17 mouse cellular contexts compared by ENCODE assay signal in the genomic region with DNA sequence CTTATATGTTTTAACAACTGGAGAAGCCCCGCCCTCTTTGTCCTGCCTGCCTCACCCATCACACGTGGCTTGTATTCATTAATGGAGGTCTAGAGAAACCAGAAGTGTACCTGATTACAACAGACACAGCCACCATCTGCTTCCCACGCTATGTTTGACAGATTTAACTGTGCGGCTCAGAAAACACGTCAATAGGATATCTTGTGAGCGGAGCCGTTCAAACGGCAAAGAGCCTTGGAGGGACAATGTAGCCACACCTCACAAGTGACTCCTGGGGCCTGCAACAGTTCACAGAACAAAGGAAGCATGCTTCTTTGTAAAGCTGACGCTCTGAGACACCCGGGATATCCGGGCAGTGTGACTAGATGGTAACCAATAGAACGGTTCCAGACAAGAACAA.
A peak's percentile ranks its signal among the peaks of the same experiment; 100 is the strongest.
DNase-seq lines count a peak whose midpoint lies in the region; ATAC-seq and TF ChIP-seq lines count a peak whose summit lies in the region.
"Had no signal": no experiment of that assay in that cellular context is flagged by ENCODE, and none has a peak within 500 bp of the region (broad histone marks: within the 10 kb centered on the region; RNA-seq: fewer than 3 reads in every experiment).

No protein-coding gene starts in this region.

- no peak for TF ChIP-seq POLR2A in kidney, adult 2 months (IDR thresholded peaks at IDR 0.05; ENCODE audit: low read depth, low read length)

- no peaks in the 10 kb centered on the region for H3K27me3 ChIP-seq in kidney, adult 2 months (replicated peaks; ENCODE audit: control insufficient read depth, insufficient read depth, low read length)
- H3K27me3 ChIP-seq in forebrain, embryonic 15.5 days = no peaks in the 10 kb centered on the region
- no peaks in the 10 kb centered on the region for H3K27me3 ChIP-seq in midbrain, embryonic 10.5 days (ENCODE audit: low read depth, poor library complexity, severe bottlenecking)
- H3K27me3 ChIP-seq in stomach, postnatal 0 days (ENCODE audit: control insufficient read depth, insufficient read depth, low read length) = no peaks in the 10 kb centered on the region
- H3K27me3 ChIP-seq: CH12.LX had no signal

- WGBS in kidney, adult 2 months = 58% methylated on average over 12 of the region's 12 CpGs
- WGBS in forebrain, embryonic 15.5 days = 11% methylated on average over 12 of the region's 12 CpGs
- 42% methylated on average over 12 of the region's 12 CpGs for WGBS in midbrain, embryonic 10.5 days
- WGBS in stomach, postnatal 0 days = 43% methylated on average over 12 of the region's 12 CpGs

- TF ChIP-seq EP300 in stomach, postnatal 0 days (optimal IDR thresholded peaks at IDR 0.05) = no peak

- TF ChIP-seq CTCF in kidney, adult 2 months (conservative IDR thresholded peaks at IDR 0.05; ENCODE audit: insufficient read depth, insufficient read length, low read depth, low read length) = no peak
- TF ChIP-seq CTCF in stomach, postnatal 0 days (IDR thresholded peaks at IDR 0.05; ENCODE audit: low read depth) = no peak

- no peak overlapping the region for H3K9ac ChIP-seq in forebrain, embryonic 15.5 days (replicated peaks)
- H3K9ac ChIP-seq in stomach, postnatal 0 days (ENCODE audit: low read length) = no peak overlapping the region
- H3K9ac ChIP-seq: lung, embryonic 14.5 days had no signal

- H3K9me3 ChIP-seq in forebrain, embryonic 15.5 days = no peaks in the 10 kb centered on the region
- no peaks in the 10 kb centered on the region for H3K9me3 ChIP-seq in midbrain, embryonic 10.5 days (replicated peaks)
- H3K9me3 ChIP-seq in stomach, postnatal 0 days (ENCODE audit: control insufficient read depth, low read length) = no peaks in the 10 kb centered on the region

- H3K4me3 ChIP-seq in kidney, adult 2 months (ENCODE audit: insufficient read depth, low read depth, low read length) = no peak overlapping the region
- no peak overlapping the region for H3K4me3 ChIP-seq in forebrain, embryonic 15.5 days
- H3K4me3 ChIP-seq in midbrain, embryonic 10.5 days = no peak overlapping the region
- no peak overlapping the region for H3K4me3 ChIP-seq in stomach, postnatal 0 days (ENCODE audit: low read depth, low read length)
- H3K4me3 ChIP-seq: erythroblast, embryonic 14.5 days had no signal

- no peaks in the 10 kb centered on the region for H3K36me3 ChIP-seq in kidney, adult 2 months (ENCODE audit: control insufficient read depth, insufficient read depth, low read length)
- H3K36me3 ChIP-seq in forebrain, embryonic 15.5 days = no peaks in the 10 kb centered on the region
- no peaks in the 10 kb centered on the region for H3K36me3 ChIP-seq in midbrain, embryonic 10.5 days
- H3K36me3 ChIP-seq in stomach, postnatal 0 days (ENCODE audit: control insufficient read depth, insufficient read depth, low read length) = no peaks in the 10 kb centered on the region

- peak overlapping the region; percentile 27; the same call in 1 of the 2 replicates for H3K27ac ChIP-seq in kidney, adult 2 months (ENCODE audit: insufficient read depth, low read depth, low read length)
- peak overlapping the region; percentile 60 for H3K27ac ChIP-seq in forebrain, embryonic 15.5 days (replicated peaks)
- peak overlapping the region; percentile 57; the same call in 1 of the 2 replicates for H3K27ac ChIP-seq in midbrain, embryonic 10.5 days (replicated peaks)
- no peak overlapping the region for H3K27ac ChIP-seq in stomach, postnatal 0 days (replicated peaks)

- 0 out of 2 replicates have a peak overlapping the region, but pooled peaks have one; percentile 14 for H3K4me2 ChIP-seq in forebrain, embryonic 15.5 days (replicated peaks)
- no peak overlapping the region for H3K4me2 ChIP-seq in stomach, postnatal 0 days (replicated peaks; ENCODE audit: low read depth)
- H3K4me2 ChIP-seq: heart, embryonic 11.5 days; lung, embryonic 14.5 days had no signal

- peak; percentile 25 for DNase-seq in kidney, adult 2 months
- no peak for DNase-seq in kidney, adult 11 months
- DNase-seq in midbrain, embryonic 10.5 days (ENCODE audit: low spot score) = peak; percentile 21
- DNase-seq in stomach, postnatal 0 days (ENCODE audit: low spot score) = peak; percentile 23
- DNase-seq in frontal cortex, postnatal 36 days (ENCODE audit: low spot score in 2 of 2) = no peak
- DNase-seq in spleen, postnatal 4 days (ENCODE audit: low spot score in 2 of 2) = no peak
- no peak for DNase-seq in cerebellum, adult 9-11 months
- DNase-seq: cerebellum, adult 18-20 months; kidney, postnatal 10 days; left cerebral cortex, postnatal 4 days; lung, embryonic 14.5 days; right cerebral cortex, postnatal 25 days; thymus, adult 18-20 months had no signal

- ATAC-seq in forebrain, embryonic 15.5 days (replicated peaks) = peak; percentile 65
- no peak for ATAC-seq in stomach, postnatal 0 days (ENCODE audit: low FRiP score, low TSS enrichment)

- peaks cover 8% of the 10 kb centered on the region; the same call in 1 of the 2 replicates for H3K4me1 ChIP-seq in kidney, adult 2 months (ENCODE audit: control insufficient read depth, insufficient read depth, low read length)
- H3K4me1 ChIP-seq in forebrain, embryonic 15.5 days = peaks cover 11% of the 10 kb centered on the region
- peaks cover 14% of the 10 kb centered on the region for H3K4me1 ChIP-seq in midbrain, embryonic 10.5 days
- no peaks in the 10 kb centered on the region for H3K4me1 ChIP-seq in stomach, postnatal 0 days (replicated peaks; ENCODE audit: control insufficient read depth, insufficient read depth)

Comparison
In these comparisons a context has a peak if more than half of its experiments do, and no peak if none do; other contexts are left out.
1. DNase-seq: peak in kidney, adult 2 months (single experiment), midbrain, embryonic 10.5 days (single experiment) and stomach, postnatal 0 days (single experiment); none in kidney, adult 11 months (single experiment), frontal cortex, postnatal 36 days (0 of 2), spleen, postnatal 4 days (0 of 2) and cerebellum, adult 9-11 months (single experiment).